Mouse (Mus musculus) G1E-ER4 (cell line): ENCODE data around the gene Gm10959. TPM values are rescaled to one million over a fixed set of nuclear protein-coding genes. Genes with fewer than 3 reads are reported as not detected.

Source experiments
- GATA1 ChIP-seq: IDR thresholded peaks from one replicate; pipeline ENCODE4 v1.8.0; 2012; ENCODE audit warnings: low read length, inconsistent platforms
- polyA plus RNA-seq: library from polyadenylated mRNA; stranded (reverse); fragments of >175 nt; gene quantifications from 2 replicates; pipeline ENCODE4 v1.2.3, GENCODE M21; 2012

Gene Gm10959
- not detected in 2 replicates for polyA plus RNA-seq

GRCm38 (mm10) chr3:122919260-122919659 lies at the start of gene Gm10959:
Gm10959 (minus strand) TSS chr3:122919360.
- no peak for TF ChIP-seq GATA1

DNA sequence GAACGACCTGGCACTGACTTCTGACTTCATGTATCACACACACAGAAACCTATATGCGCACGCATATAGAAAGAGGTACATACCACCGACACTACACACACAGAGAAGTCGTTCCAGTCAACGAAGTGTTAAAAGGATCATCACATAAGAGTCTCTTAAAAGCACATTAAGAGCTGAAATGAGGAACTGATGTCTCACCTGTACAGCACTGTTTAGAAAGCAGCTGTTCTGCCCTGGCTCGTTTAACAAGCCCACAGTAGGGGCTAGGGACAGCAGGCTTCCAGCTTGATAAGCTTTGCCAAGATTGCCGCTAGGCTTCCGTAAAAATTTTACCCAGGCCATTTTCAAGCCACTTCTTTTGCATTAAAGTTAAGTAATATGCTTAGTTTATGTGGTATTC lies 49.2 kb upstream of the Gm10959 start:
- TF ChIP-seq GATA1 = no peak

GRCm38 (mm10) chr3:122964301-122964700 lies 45.1 kb upstream of the Gm10959 start:
- no peak for TF ChIP-seq GATA1

DNA sequence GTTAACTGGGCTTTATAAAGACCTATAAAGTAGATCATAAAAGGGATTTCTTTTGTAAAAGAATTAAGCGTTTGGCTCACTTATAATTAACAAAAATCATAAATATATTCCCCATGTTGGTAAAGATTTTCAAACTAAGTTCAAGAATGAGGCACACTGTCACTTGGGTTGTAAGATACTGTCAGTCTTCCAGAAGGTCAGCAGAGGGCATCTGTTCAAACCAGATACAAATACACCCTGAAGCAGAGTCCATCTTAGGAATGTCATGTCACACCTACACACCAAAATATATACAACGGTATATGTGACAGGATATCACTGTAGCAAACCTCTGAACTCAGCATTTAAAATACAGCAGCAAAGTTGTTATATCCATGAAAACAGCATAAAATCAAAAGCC lies 31.0 kb upstream of the Gm10959 start:
- no peak for TF ChIP-seq GATA1

- TF ChIP-seq GATA1 = no peak
Measured at GRCm38 (mm10) chr3:122943387-122943890, 24.3 kb upstream of the Gm10959 start.

- no peak for TF ChIP-seq GATA1
Measured at GRCm38 (mm10) chr3:122939215-122939614, 20.1 kb upstream of the Gm10959 start.

- TF ChIP-seq GATA1 = no peak
Measured at GRCm38 (mm10) chr3:122932466-122932865, 13.3 kb upstream of the Gm10959 start.

- TF ChIP-seq GATA1 = no peak
Measured at GRCm38 (mm10) chr3:122929723-122930122, 10.6 kb upstream of the Gm10959 start.

DNA sequence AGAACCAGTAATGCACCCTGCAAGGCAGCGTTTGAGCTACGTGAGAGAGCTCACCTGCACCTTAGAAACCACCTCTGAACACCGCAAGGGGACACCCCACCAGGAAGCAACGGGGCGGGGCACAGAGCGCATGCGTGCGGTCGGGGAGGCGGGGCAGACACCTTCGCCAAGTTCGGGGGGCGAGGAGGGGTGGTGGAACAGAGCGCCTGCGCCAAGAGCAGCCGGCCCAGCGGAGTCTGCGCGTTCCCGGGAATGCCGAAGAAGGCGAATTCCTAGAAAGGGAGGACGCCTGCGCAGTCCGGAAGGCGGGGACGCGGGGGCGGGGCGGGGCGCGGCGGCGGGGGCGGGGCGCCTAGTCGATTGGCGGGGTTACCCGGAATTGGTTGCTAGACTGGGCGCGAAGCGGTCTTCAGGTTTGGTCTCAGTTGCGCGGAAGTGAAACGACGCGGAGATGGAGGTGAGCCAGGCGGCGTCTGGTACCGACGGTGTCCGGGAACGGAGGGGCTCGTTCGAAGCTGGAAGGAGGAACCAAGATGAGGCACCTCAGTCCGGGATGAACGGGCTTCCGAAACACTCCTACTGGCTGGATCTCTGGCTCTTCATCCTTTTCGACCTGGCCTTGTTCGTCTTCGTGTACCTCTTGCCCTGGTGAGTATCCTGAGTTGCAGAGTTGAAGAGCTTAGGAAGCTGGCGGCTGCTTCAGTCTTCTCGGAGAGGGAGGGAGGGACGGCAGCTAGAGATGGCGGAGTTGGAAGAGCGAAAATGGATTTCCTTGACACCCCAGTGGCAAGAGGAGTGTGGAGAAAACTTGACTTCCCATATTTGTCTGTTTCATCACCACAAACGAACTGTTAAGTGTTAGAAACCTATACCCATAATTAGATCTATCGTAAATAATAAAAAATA lies 5.1 kb upstream of the Gm10959 start, which contains the start of gene 1810037I17Rik:
1810037I17Rik (plus strand) TSS at position 195 of the 906 bp plus-strand sequence.
- TF ChIP-seq GATA1 = no peak

DNA sequence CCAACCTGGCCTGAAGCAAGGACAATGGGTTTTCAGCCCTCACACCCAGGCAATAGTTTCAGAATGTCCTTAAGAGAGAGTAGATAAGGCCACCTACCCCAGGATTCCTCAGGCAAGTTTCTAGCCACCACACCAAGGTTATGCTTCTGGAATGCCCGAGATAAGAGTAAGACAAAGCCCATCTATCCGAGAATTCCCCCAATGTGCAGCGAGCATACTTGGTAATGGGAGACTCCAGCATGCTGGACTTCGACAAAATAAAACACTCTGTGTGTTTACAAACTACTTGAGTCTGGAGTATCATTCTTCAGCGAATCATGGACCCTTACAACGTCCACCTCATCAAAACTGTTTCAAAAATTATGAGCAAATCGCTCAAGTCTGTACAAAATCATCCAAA lies 4.0 kb upstream of the Gm10959 start:
- TF ChIP-seq GATA1 = no peak

DNA sequence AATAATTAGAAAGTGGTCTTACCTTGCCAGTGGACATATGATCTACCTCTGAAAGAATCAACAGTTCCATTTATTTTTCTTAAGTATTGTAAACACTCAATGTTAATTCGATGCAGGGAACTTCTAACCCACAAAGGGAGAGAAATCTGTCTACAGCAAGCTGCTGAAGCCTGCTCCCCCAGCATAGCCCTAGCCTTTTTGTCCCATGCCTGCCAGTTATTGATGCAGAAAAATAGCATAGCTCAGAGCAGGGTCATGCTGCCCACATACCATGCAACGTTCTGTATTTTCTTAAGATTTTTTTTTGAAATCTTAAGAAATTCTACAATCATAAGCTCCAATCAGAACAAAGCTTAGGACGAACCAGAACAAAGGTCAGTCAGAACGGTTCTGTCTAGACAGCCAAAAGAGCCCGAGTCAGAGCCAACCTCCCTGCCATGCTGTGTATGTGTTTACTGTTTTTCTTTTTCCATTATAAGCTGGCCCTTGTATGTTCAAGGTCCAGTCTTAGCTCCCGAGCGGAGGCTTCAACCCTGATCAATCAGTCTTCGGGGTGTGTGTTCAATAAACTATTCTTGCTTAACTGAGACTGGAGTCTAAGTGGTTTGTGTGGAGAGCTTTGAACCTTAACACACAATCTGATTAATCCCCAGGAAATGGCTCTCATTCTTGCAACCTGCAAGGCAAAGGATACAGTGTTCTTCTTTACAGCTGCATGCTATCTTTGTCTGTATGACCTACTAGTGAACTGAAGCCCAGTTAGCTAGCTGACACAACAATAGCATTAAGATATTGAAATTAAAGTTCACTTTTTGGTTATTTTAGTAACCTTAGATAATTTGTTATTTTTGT lies 2.7 kb upstream of the Gm10959 start:
- no peak for TF ChIP-seq GATA1

DNA sequence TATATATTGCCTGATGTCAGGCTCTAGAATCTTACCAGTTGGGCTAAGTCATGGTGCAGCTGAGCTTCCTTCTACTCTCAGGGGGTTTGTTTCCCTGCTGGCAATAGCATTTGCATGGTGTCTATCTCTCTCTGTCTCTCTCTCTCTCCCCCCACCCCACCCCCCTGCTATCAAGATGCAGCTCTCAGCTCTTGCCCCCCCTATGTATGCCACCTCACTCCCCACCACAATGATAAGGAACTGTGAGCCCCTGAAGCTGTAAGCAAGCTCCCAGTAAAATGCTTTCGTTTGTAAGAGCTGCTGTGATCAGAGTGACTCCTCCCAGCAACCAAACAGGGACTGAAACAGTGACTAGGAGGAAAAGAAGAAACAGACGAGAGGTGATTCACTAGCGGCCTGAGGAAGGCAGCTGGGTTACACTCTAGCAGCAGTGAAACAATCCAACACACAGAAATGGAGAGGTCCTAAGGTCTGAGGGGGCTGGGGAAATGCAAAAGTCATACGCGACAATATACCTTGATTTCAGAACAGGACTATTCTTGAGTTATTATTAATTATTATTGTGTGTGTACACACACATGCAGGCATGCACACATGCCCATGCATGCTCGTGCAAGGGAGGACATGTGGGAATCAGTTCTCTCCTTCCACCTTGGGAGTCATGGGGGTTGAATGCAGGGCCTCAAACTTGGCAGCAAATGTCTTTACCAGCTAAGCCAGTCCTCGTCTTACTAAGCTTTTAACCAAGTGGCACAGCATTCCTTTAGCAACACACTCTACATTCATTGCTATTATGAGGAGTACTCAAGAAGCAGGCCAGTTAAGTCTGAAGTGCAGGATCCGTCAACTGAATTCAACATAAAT lies 1.6 kb upstream of the Gm10959 start:
- no peak for TF ChIP-seq GATA1

DNA sequence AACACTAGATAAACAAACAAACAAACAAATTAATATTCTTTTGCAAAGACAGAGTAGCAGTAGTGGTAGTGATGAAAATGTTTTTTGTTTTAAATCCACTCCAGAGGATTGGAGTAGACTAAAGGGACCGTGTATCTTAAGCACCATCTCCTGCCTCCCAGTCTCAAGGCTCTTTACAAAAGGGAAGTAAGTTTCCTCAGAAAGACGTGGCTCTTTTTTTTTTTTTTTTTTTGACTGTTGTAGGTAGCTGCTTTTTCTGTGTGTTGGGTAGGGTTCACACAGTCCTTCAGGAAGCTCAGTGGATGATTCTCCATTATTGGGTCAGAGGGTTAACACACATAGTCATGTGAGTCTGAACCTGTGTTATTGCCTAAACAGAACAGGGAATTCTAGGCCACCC lies 488 bp downstream of the Gm10959 start:
- no peak for TF ChIP-seq GATA1

GRCm38 (mm10) chr3:122916191-122916680 lies 2.9 kb downstream of the Gm10959 start:
- no peak for TF ChIP-seq GATA1

GRCm38 (mm10) chr3:122915493-122915892 lies 3.7 kb downstream of the Gm10959 start:
- no peak for TF ChIP-seq GATA1
